In genomic region chr5:129420981-129421380, GRCm38 (mm10) we compare ENCODE assay signal across 14 mouse cellular contexts.
"Had no signal": no experiment of that assay in that cellular context is flagged by ENCODE, and none has a peak within 500 bp of the region (broad histone marks: within the 10 kb centered on the region; RNA-seq: fewer than 3 reads in every experiment).

No protein-coding gene starts in this region.

- DNase-seq: kidney, adult 18-20 months; kidney, postnatal 14 days; lung, adult 2 months; lung, postnatal 36 days; right cerebral cortex, adult 18-20 months; right cerebral cortex, postnatal 25 days; thymus, postnatal 4 days had no signal

- H3K4me3 ChIP-seq: left cerebral cortex, adult 2 months; limb, embryonic 10.5 days; liver, embryonic 15.5 days; midbrain, embryonic 13.5 days; neural tube, embryonic 12.5 days had no signal

- H3K9ac ChIP-seq: liver, embryonic 15.5 days; midbrain, embryonic 13.5 days; neural tube, embryonic 12.5 days had no signal

- H3K4me2 ChIP-seq: liver, embryonic 11.5 days; liver, embryonic 15.5 days; midbrain, embryonic 13.5 days; neural tube, embryonic 12.5 days had no signal

- ATAC-seq: lung, postnatal 0 days; midbrain, embryonic 13.5 days had no signal

- H3K9me3 ChIP-seq: limb, embryonic 10.5 days; liver, embryonic 15.5 days; midbrain, embryonic 13.5 days; neural tube, embryonic 12.5 days had no signal

- H3K27ac ChIP-seq: left cerebral cortex, adult 2 months; limb, embryonic 10.5 days; liver, embryonic 15.5 days; midbrain, embryonic 13.5 days; neural tube, embryonic 12.5 days had no signal

- H3K4me1 ChIP-seq: liver, embryonic 15.5 days; neural tube, embryonic 12.5 days had no signal

- H3K36me3 ChIP-seq: limb, embryonic 10.5 days; liver, embryonic 15.5 days; midbrain, embryonic 13.5 days; neural tube, embryonic 12.5 days had no signal

- H3K27me3 ChIP-seq: liver, embryonic 15.5 days; midbrain, embryonic 13.5 days; neural tube, embryonic 12.5 days had no signal
